Mouse (Mus musculus): ENCODE data around the gene Vti1b. TPM values are rescaled to one million over a fixed set of nuclear protein-coding genes. Genes with fewer than 3 reads are reported as not detected.

Gene Vti1b
- polyA plus RNA-seq (2017; shearing (Covaris generic)), result 115 TPM

GRCm38 (mm10) chr12:79172019-79172941, at the start of gene Vti1b:
TSS of gene Vti1b (minus strand) at chr12:79172667.

GRCm38 (mm10) chr12:79208703-79209464, 36.4 kb upstream of the Vti1b start, which contains the start of gene Rdh12:
TSS of gene Rdh12 (plus strand) at chr12:79208914.

GRCm38 (mm10) chr12:79192193-79192592, 19.7 kb upstream of the Vti1b start, which contains the start of gene Rdh11:
TSS of gene Rdh11 (minus strand) at chr12:79192293.

GRCm38 (mm10) chr12:79130299-79131177, 41.9 kb downstream of the Vti1b start, which contains the start of gene Arg2:
TSS of gene Arg2 (plus strand) at chr12:79130777.

Other genes with a start within 250 kb of the Vti1b start
- gene Tmem229b, start 165.0 kb downstream of the Vti1b start, polyA plus RNA-seq (2017; shearing (Covaris generic)), result 13.4 TPM
- gene Plekhh1, start 143.5 kb downstream of the Vti1b start, polyA plus RNA-seq (2017; shearing (Covaris generic)), result 0.12 TPM
- 5.9 TPM for gene Pigh, start 83.0 kb downstream of the Vti1b start, polyA plus RNA-seq (2017; shearing (Covaris generic))
- 0.62 TPM for gene Arg2, start 41.9 kb downstream of the Vti1b start, polyA plus RNA-seq (2017; shearing (Covaris generic))
- gene Rdh11, start 19.6 kb upstream of the Vti1b start, polyA plus RNA-seq (2017; shearing (Covaris generic)), result 20.2 TPM
- 7.3 TPM for gene Rdh12, start 36.2 kb upstream of the Vti1b start, polyA plus RNA-seq (2017; shearing (Covaris generic))
- 18.3 TPM for gene Zfyve26, start 123.6 kb upstream of the Vti1b start, polyA plus RNA-seq (2017; shearing (Covaris generic))
- 0.51 TPM for gene Rad51b, start 124.6 kb upstream of the Vti1b start, polyA plus RNA-seq (2017; shearing (Covaris generic))